In the genomic region with DNA sequence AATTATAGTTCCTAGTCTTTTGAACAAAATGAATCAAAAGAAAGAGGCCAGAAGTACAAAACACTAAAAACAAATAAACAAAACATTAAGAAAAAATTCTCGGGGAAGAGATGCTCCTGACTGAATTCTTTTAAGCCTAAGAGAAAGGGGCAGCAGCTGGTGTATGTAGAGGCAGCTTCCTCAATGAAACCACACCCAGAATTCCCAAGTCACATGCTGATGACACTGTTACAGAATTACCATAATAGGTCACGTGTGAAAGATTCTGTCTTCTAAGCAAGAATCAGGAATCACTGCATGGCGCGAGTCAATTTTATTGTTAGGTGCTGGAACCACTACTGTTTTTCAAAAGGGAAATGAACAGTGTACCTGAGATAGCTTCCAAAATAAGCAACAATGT, we compare ENCODE assay signal across 18 mouse cellular contexts.
"Had no signal": no experiment of that assay in that cellular context is flagged by ENCODE, and none has a peak within 500 bp of the region (broad histone marks: within the 10 kb centered on the region; RNA-seq: fewer than 3 reads in every experiment).

No protein-coding gene starts in this region.

- H3K36me3 ChIP-seq: limb, embryonic 12.5 days; limb, embryonic 15.5 days; liver, embryonic 13.5 days had no signal

- DNase-seq: kidney, adult 11 months; kidney, adult 8-10 months; kidney, postnatal 14 days; kidney, postnatal 4 days; layer of hippocampus, postnatal 36 days; left cerebral cortex, postnatal 4 days; liver, embryonic 13.5 days; lung, adult 2 months; lung, postnatal 14 days; lung, postnatal 4 days; midbrain, embryonic 14.5 days; right cerebral cortex, postnatal 14 days; right cerebral cortex, postnatal 4 days; thymus, postnatal 25 days had no signal

- H3K9me3 ChIP-seq: limb, embryonic 12.5 days; limb, embryonic 15.5 days; liver, embryonic 13.5 days had no signal

- H3K4me1 ChIP-seq: liver, embryonic 13.5 days had no signal

- H3K27ac ChIP-seq: limb, embryonic 15.5 days; liver, embryonic 13.5 days; stomach, postnatal 0 days had no signal

- H3K27me3 ChIP-seq: limb, embryonic 12.5 days; limb, embryonic 15.5 days; liver, embryonic 13.5 days had no signal

- H3K4me3 ChIP-seq: limb, embryonic 12.5 days; limb, embryonic 15.5 days; liver, embryonic 13.5 days had no signal

- H3K4me2 ChIP-seq: limb, embryonic 12.5 days; limb, embryonic 15.5 days; liver, embryonic 13.5 days; midbrain, embryonic 11.5 days had no signal

- H3K9ac ChIP-seq: limb, embryonic 12.5 days; limb, embryonic 15.5 days; liver, embryonic 13.5 days had no signal
